8 mouse cellular contexts compared by ENCODE assay signal in genomic region chr13:21855146-21855545, GRCm38 (mm10). TPM values are rescaled to one million over a fixed set of nuclear protein-coding genes. Genes with fewer than 3 reads are reported as not detected.
A peak's percentile ranks its signal among the peaks of the same experiment; 100 is the strongest.
DNase-seq lines count a peak whose midpoint lies in the region; ATAC-seq and TF ChIP-seq lines count a peak whose summit lies in the region.

No protein-coding gene starts in this region.

- H3K4me1 ChIP-seq in kidney, embryonic 14.5 days (ENCODE audit: control insufficient read depth, insufficient read depth, low read length): no peaks in the 10 kb centered on the region
- H3K4me1 ChIP-seq in limb, embryonic 14.5 days (ENCODE audit: control insufficient read depth, insufficient read depth, low read length): no peaks in the 10 kb centered on the region
- no peaks in the 10 kb centered on the region for H3K4me1 ChIP-seq in midbrain, embryonic 16.5 days (ENCODE audit: control insufficient read depth, insufficient read depth, low read length)

- ATAC-seq in kidney, embryonic 14.5 days (ENCODE audit: low FRiP score, low TSS enrichment): peak; percentile 78
- ATAC-seq in limb, embryonic 14.5 days (ENCODE audit: low FRiP score, low read depth): no peak
- peak; percentile 87 for ATAC-seq in midbrain, embryonic 16.5 days

- H3K27ac ChIP-seq in kidney, embryonic 14.5 days (ENCODE audit: low read depth, low read length): no peak overlapping the region
- no peak overlapping the region for H3K27ac ChIP-seq in limb, embryonic 14.5 days (replicated peaks; ENCODE audit: low read depth, low read length)
- H3K27ac ChIP-seq in midbrain, embryonic 16.5 days (ENCODE audit: low read length): no peak overlapping the region

- no peaks in the 10 kb centered on the region for H3K9me3 ChIP-seq in kidney, embryonic 14.5 days (ENCODE audit: control insufficient read depth, low read length)
- H3K9me3 ChIP-seq in limb, embryonic 14.5 days (ENCODE audit: control insufficient read depth, low read length): no peaks in the 10 kb centered on the region
- no peaks in the 10 kb centered on the region for H3K9me3 ChIP-seq in midbrain, embryonic 16.5 days (replicated peaks; ENCODE audit: control insufficient read depth, low read length, poor library complexity, severe bottlenecking)

- WGBS in kidney, embryonic 14.5 days: under 1% methylated on average over 11 of the region's 11 CpGs
- 1% methylated on average over 11 of the region's 11 CpGs for WGBS in limb, embryonic 14.5 days
- under 1% methylated on average over 11 of the region's 11 CpGs for WGBS in midbrain, embryonic 16.5 days

- peak overlapping the region; percentile 44 for H3K4me2 ChIP-seq in kidney, embryonic 14.5 days (replicated peaks; ENCODE audit: low read depth, low read length)
- peak overlapping the region; percentile 51 for H3K4me2 ChIP-seq in limb, embryonic 14.5 days (replicated peaks; ENCODE audit: low read depth, low read length, severe bottlenecking)
- peak overlapping the region; percentile 53 for H3K4me2 ChIP-seq in midbrain, embryonic 16.5 days (ENCODE audit: low read length)

- TF ChIP-seq POLR2A in limb, embryonic 14.5 days (IDR thresholded peaks at IDR 0.05; ENCODE audit: borderline replicate concordance, extremely low read depth, insufficient read depth, insufficient read length): no peak

- H3K9ac ChIP-seq in kidney, embryonic 14.5 days (ENCODE audit: low read depth, low read length): peak overlapping the region; percentile 42; the same call in 1 of the 2 replicates
- H3K9ac ChIP-seq in limb, embryonic 14.5 days (ENCODE audit: low read depth, low read length, severe bottlenecking): no peak overlapping the region
- H3K9ac ChIP-seq in midbrain, embryonic 16.5 days (ENCODE audit: low read depth, low read length): no peak overlapping the region

- H3K4me3 ChIP-seq in kidney, embryonic 14.5 days (ENCODE audit: low read length): peak overlapping the region; percentile 46
- peak overlapping the region; percentile 39; the same call in 1 of the 2 replicates for H3K4me3 ChIP-seq in limb, embryonic 14.5 days (replicated peaks; ENCODE audit: low read length)
- H3K4me3 ChIP-seq in midbrain, embryonic 16.5 days (ENCODE audit: low read depth, low read length): peak overlapping the region; percentile 42

- no peaks in the 10 kb centered on the region for H3K27me3 ChIP-seq in kidney, embryonic 14.5 days (ENCODE audit: control insufficient read depth, insufficient read depth, low read length)
- no peaks in the 10 kb centered on the region for H3K27me3 ChIP-seq in limb, embryonic 14.5 days (ENCODE audit: control insufficient read depth, insufficient read depth, low read length)
- no peaks in the 10 kb centered on the region; the same call in 1 of the 2 replicates for H3K27me3 ChIP-seq in midbrain, embryonic 16.5 days (ENCODE audit: control insufficient read depth, insufficient read depth, low read depth, low read length)

- DNase-seq in gastrocnemius, adult 18-20 months (ENCODE audit: low spot score): peak; percentile 64
- DNase-seq in gastrocnemius, postnatal 4 days (ENCODE audit: low spot score in 2 of 2): no peak
- peak; percentile 85 for DNase-seq in embryo, embryonic 10 days (ENCODE audit: low spot score)
- DNase-seq in heart, adult 8-10 months (ENCODE audit: low spot score): peak; percentile 85
- peak; percentile 82 for DNase-seq in limb, embryonic 14.5 days (ENCODE audit: low spot score)
- peak; percentile 64 to 69 for DNase-seq in spleen, postnatal 36 days (ENCODE audit: low spot score in 2 of 2)

- no peaks in the 10 kb centered on the region for H3K36me3 ChIP-seq in kidney, embryonic 14.5 days (ENCODE audit: control insufficient read depth, insufficient read depth, low read length)
- no peaks in the 10 kb centered on the region for H3K36me3 ChIP-seq in limb, embryonic 14.5 days (ENCODE audit: control insufficient read depth, insufficient read depth, low read length)
- no peaks in the 10 kb centered on the region for H3K36me3 ChIP-seq in midbrain, embryonic 16.5 days (ENCODE audit: control insufficient read depth, insufficient read depth, low read length)

RNA-seq across cellular contexts. Expression of gene Hist1h2br, which starts 21.6 kb away (rescaled TPM):
- total RNA-seq in gastrocnemius, adult 18-20 months (2021): 10 to 100 TPM; 14.3 to 17.8 TPM
- 100 to 1,000 TPM; 275 to 365 TPM for total RNA-seq in gastrocnemius, postnatal 4 days (2021)
- 10 to 100 TPM; 25.5 to 37.9 (median 28.9) TPM for total RNA-seq in heart, adult 8-10 months (2022)
- 27.1 and 42.5 TPM in 2 replicates for polyA plus RNA-seq in kidney, embryonic 14.5 days (2014; fragmentation: Nextera tagmentation; extraction: Ambion mirVana)
- polyA plus RNA-seq in limb, embryonic 14.5 days (2012; rRNA removed): 7.1 and 24.1 TPM in 2 replicates
- polyA plus RNA-seq in limb, embryonic 14.5 days (2014; fragmentation: Nextera tagmentation; extraction: Ambion mirVana): 19.2 and 25.2 TPM in 2 replicates
- 2.9 and 3.5 TPM in 2 replicates for polyA plus RNA-seq in midbrain, embryonic 16.5 days (2015; fragmentation: Nextera tagmentation; extraction: Ambion mirVana)

RNA-seq across cellular contexts. Expression of gene Hist1h2ap, which starts 21.8 kb away (rescaled TPM):
- total RNA-seq in gastrocnemius, adult 18-20 months (2021): not detected
- 100 to 1,000 TPM; 215 to 300 TPM for total RNA-seq in gastrocnemius, postnatal 4 days (2021)
- 10 to 100 TPM in 1 of 4 experiments, 1 to 10 TPM in 2, not detected in 1; 3.1 to 13.1 (median 4.1) TPM for total RNA-seq in heart, adult 8-10 months (2022)
- 4,540 and 6,439 TPM in 2 replicates for polyA plus RNA-seq in kidney, embryonic 14.5 days (2014; fragmentation: Nextera tagmentation; extraction: Ambion mirVana)
- 60.6 and 133 TPM in 2 replicates for polyA plus RNA-seq in limb, embryonic 14.5 days (2012; rRNA removed)
- 3,378 and 3,605 TPM in 2 replicates for polyA plus RNA-seq in limb, embryonic 14.5 days (2014; fragmentation: Nextera tagmentation; extraction: Ambion mirVana)
- polyA plus RNA-seq in midbrain, embryonic 16.5 days (2015; fragmentation: Nextera tagmentation; extraction: Ambion mirVana): 276 and 359 TPM in 2 replicates

RNA-seq across cellular contexts. Expression of gene Hist1h4n, which starts 23.1 kb away (rescaled TPM):
- 1 to 10 TPM; 5.3 to 9.1 TPM for total RNA-seq in gastrocnemius, adult 18-20 months (2021)
- 100 to 1,000 TPM in 1 of 2 experiments, 10 to 100 TPM in 1; 93.9 to 147 TPM for total RNA-seq in gastrocnemius, postnatal 4 days (2021)
- total RNA-seq in heart, adult 8-10 months (2022): 10 to 100 TPM in 3 of 4 experiments, 1 to 10 TPM in 1; 6.1 to 17.9 (median 14.8) TPM
- 23.1 and 41.1 TPM in 2 replicates for polyA plus RNA-seq in kidney, embryonic 14.5 days (2014; fragmentation: Nextera tagmentation; extraction: Ambion mirVana)
- 30.3 and 31.8 TPM in 2 replicates for polyA plus RNA-seq in limb, embryonic 14.5 days (2012; rRNA removed)
- polyA plus RNA-seq in limb, embryonic 14.5 days (2014; fragmentation: Nextera tagmentation; extraction: Ambion mirVana): 15.6 and 21.5 TPM in 2 replicates
- polyA plus RNA-seq in midbrain, embryonic 16.5 days (2015; fragmentation: Nextera tagmentation; extraction: Ambion mirVana): 2.6 and 2.8 TPM in 2 replicates

RNA-seq across cellular contexts. Expression of gene Hist1h4m, which starts 43.6 kb away (rescaled TPM):
- total RNA-seq in gastrocnemius, adult 18-20 months (2021): 10 to 100 TPM; 46.0 to 49.7 TPM
- total RNA-seq in gastrocnemius, postnatal 4 days (2021): 100 to 1,000 TPM; 582 to 750 TPM
- 10 to 100 TPM; 22.8 to 37.8 (median 29.3) TPM for total RNA-seq in heart, adult 8-10 months (2022)
- not detected in 2 replicates for polyA plus RNA-seq in kidney, embryonic 14.5 days (2014; fragmentation: Nextera tagmentation; extraction: Ambion mirVana)
- polyA plus RNA-seq in limb, embryonic 14.5 days (2012; rRNA removed): not detected in 2 replicates
- polyA plus RNA-seq in limb, embryonic 14.5 days (2014; fragmentation: Nextera tagmentation; extraction: Ambion mirVana): not detected in 2 replicates
- polyA plus RNA-seq in midbrain, embryonic 16.5 days (2015; fragmentation: Nextera tagmentation; extraction: Ambion mirVana): 3.7 TPM in 1 of 2 replicates, not detected in the other

RNA-seq across cellular contexts. Expression of gene Hist1h2ao, which starts 44.9 kb away (rescaled TPM):
- total RNA-seq in gastrocnemius, adult 18-20 months (2021): 1 to 10 TPM; 3.1 to 3.5 TPM
- total RNA-seq in gastrocnemius, postnatal 4 days (2021): 100 to 1,000 TPM; 431 to 590 TPM
- 10 to 100 TPM in 1 of 4 experiments, not detected in 3; 16.3 TPM for total RNA-seq in heart, adult 8-10 months (2022)
- 2.5 TPM in 1 of 2 replicates, not detected in the other for polyA plus RNA-seq in kidney, embryonic 14.5 days (2014; fragmentation: Nextera tagmentation; extraction: Ambion mirVana)
- not detected in 2 replicates for polyA plus RNA-seq in limb, embryonic 14.5 days (2012; rRNA removed)
- 2.1 TPM in 1 of 2 replicates, not detected in the other for polyA plus RNA-seq in limb, embryonic 14.5 days (2014; fragmentation: Nextera tagmentation; extraction: Ambion mirVana)
- polyA plus RNA-seq in midbrain, embryonic 16.5 days (2015; fragmentation: Nextera tagmentation; extraction: Ambion mirVana): not detected in 2 replicates

Comparison
In these comparisons a context has a peak if more than half of its experiments do, and no peak if none do; other contexts are left out.
1. DNase-seq: peak in gastrocnemius, adult 18-20 months (single experiment), embryo, embryonic 10 days (single experiment), heart, adult 8-10 months (single experiment), limb, embryonic 14.5 days (single experiment) and spleen, postnatal 36 days (2 of 2); none in gastrocnemius, postnatal 4 days (0 of 2).
2. RNA of gene Hist1h2br, which starts 21.6 kb away (total RNA-seq): 275 to 365 TPM in gastrocnemius, postnatal 4 days; 25.5 to 37.9 TPM in heart, adult 8-10 months and 14.3 to 17.8 TPM in gastrocnemius, adult 18-20 months; every median in the first group is over 4 times any median in the second.
3. RNA of gene Hist1h2ap, which starts 21.8 kb away (total RNA-seq): 215 to 300 TPM in gastrocnemius, postnatal 4 days; 3.1 to 13.1 TPM in heart, adult 8-10 months and not detected in gastrocnemius, adult 18-20 months; every median in the first group is over 10 times any median in the second.
4. RNA of gene Hist1h4n, which starts 23.1 kb away (total RNA-seq): 93.9 to 147 TPM in gastrocnemius, postnatal 4 days; 6.1 to 17.9 TPM in heart, adult 8-10 months and 5.3 to 9.1 TPM in gastrocnemius, adult 18-20 months; every median in the first group is over 4 times any median in the second.
5. Peak in every context shown above with its lines, with median percentiles within 50 percentile points of each other: H3K4me2 ChIP-seq and H3K4me3 ChIP-seq.